Mouse (Mus musculus): ENCODE measurements at regions not wholly inside any gene's neighbourhood (a gene's known extent, or its start where the extent isn't known, plus 50 kb on each side); places are given as distances from the start of the nearest gene placed in this dataset.

DNA sequence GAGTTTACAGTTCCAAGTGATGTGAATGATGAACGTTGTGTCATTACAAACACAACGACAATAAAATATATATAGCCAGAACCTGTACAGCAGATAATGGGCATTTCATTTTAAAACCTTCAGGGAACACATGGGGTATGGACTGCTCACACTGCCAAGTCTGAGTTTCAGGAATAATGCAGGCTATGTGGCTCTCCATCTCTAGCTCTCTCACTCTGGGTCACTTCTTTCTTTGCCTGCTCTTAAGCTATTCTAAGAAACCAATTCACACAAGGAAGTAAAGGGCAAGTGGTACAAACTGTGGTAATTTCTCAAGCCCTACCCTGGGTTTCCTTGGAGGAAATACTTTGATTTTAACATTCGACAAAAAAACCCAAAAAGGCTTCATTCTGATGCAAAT is 192.5 kb downstream of the Efnb2 start:
- Histone ChIP-seq H3K27ac (no peak overlapping the region), H3K4me3 (no peak overlapping the region)
- DNase-seq = no peak
- intact Hi-C loops (cut with DNase I) = no loop called here
- no peak for TF ChIP-seq CTCF (IDR thresholded peaks at IDR 0.05)

GRCm38 (mm10) chr8:8466526-8467244 is 194.4 kb downstream of the Efnb2 start:
- Histone ChIP-seq H3K27ac (no peak overlapping the region), H3K4me3 (no peak overlapping the region)
- intact Hi-C loops (cut with DNase I) = no loop called here
- no peak for DNase-seq
- TF ChIP-seq CTCF (IDR thresholded peaks at IDR 0.05) = no peak

- DNase-seq = no peak
- Histone ChIP-seq H3K27ac (no peak overlapping the region), H3K4me3 (no peak overlapping the region)
- intact Hi-C loops (cut with DNase I) = no loop called here
- no peak for TF ChIP-seq CTCF (IDR thresholded peaks at IDR 0.05)
Measured at GRCm38 (mm10) chr8:8462455-8462854, 198.6 kb downstream of the Efnb2 start.

DNA sequence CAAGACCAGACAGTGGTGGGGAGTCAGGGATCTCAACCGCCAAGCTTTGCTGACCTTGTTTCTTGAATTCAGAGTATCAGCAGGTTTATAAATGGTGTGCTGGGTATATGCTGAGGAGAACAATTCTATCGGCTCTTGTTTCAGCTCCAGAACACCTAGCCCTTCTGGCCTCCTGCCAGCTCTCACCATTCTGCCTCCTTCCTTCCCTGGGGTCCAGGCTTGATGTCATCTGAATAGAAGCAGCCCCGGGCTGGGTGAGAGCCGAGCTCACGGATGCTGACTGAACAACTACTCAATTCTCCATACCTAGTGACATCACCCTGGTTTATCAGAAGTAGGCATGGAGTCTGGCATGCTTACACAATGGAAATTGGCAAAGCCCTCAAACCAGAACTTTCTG is 203.5 kb downstream of the Efnb2 start:
- TF ChIP-seq CTCF (IDR thresholded peaks at IDR 0.05) = no peak
- Histone ChIP-seq H3K27ac (no peak overlapping the region), H3K4me3 (no peak overlapping the region)
- DNase-seq = no peak
- intact Hi-C loops (cut with DNase I) = no loop called here

DNA sequence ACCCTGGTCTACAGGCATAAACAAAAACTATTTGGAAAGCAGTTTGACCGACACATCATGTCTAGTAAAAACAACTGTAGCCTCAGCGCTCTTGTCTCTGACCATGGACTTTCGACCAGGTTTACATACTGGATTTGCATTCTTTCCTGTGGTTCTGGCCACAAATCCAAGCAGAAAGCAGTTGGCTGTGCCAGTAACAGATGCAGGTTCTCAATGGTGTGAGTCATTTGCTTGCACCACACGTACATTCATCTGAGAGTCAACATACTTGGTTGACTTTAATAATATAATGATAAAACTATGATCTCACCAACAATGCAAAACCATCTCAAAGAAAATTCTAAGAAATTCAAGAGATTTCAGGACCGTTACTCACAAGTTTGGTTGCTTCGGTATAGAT is 207.1 kb downstream of the Efnb2 start:
- TF ChIP-seq CTCF (IDR thresholded peaks at IDR 0.05) = no peak
- H3K27ac ChIP-seq = no peak overlapping the region
- H3K4me3 ChIP-seq = no peak overlapping the region
- intact Hi-C loops (cut with DNase I) = no loop called here
- no peak for DNase-seq

DNA sequence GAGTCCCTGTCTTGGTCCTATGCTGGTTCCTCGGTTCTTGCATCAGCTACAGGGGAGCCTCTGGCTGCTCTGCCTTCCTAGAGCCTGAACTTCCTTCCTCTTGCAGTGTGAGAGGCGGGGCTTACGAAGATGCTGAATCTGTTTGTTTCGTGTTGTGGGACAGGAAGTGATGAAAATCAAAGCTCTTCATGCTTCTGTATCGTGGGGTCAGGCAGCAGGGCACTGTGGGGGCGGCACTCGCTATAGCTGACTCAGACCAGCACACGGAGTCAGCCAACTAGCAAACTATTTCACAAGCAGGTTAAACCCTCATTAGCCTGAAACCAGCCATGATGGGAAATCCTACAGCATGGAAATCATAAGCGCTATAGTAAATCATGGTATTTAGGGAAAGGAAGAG is 208.8 kb downstream of the Efnb2 start:
- no peak overlapping the region for H3K4me3 ChIP-seq
- peak; percentile 16 for DNase-seq
- no peak for TF ChIP-seq CTCF (IDR thresholded peaks at IDR 0.05)
- intact Hi-C loops (cut with DNase I) = no loop called here
- H3K27ac ChIP-seq = no peak overlapping the region

DNA sequence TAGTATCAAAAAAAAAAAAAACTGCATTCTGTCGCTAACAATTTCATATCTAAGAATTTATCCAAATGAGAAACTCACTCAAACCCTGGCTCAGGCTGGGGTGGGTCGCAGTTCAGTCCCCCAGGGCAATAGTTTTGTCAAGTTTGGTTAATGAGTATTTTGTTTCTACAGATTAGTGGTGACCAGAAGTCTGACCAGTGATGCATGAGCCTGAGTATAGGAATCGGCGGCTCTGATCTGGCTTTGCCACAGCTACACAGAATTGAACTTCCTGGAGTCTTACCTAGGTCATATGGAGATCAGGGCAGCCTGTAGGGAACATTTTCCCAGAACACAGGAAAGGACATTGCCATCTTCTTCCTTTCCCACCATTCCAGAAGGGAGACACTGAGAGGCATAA is 212.1 kb downstream of the Efnb2 start:
- intact Hi-C loops (cut with DNase I) = no loop called here
- no peak for TF ChIP-seq CTCF (IDR thresholded peaks at IDR 0.05)
- no peak overlapping the region for H3K27ac ChIP-seq
- DNase-seq = no peak
- no peak overlapping the region for H3K4me3 ChIP-seq

GRCm38 (mm10) chr8:8441568-8441967 is 219.5 kb downstream of the Efnb2 start:
- H3K4me3 ChIP-seq = no peak overlapping the region
- DNase-seq = no peak
- no peak overlapping the region for H3K27ac ChIP-seq
- intact Hi-C loops (cut with DNase I) = no loop called here
- no peak for TF ChIP-seq CTCF (IDR thresholded peaks at IDR 0.05)

DNA sequence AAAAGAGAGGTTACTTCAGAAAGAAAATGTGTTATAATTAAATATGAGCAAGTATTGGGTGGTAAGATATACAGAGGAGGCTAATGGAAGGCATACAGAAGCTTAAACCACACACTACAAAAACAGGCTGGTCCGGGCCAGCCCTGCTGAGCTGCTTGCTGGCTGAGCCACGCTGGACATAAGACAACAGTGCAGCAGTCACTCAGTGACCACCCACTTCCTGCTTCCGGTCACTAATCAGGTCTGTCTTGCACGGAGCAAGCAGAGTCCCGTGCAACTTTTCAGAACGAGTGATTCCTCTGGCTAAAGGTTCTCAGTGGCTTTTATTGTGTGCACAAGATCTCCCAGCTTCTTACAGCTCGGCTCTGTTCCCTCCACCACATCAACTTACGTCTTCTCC is 220.1 kb downstream of the Efnb2 start:
- TF ChIP-seq CTCF (IDR thresholded peaks at IDR 0.05) = no peak
- intact Hi-C loops (cut with DNase I) = no loop called here
- DNase-seq = peak; percentile 21
- Histone ChIP-seq H3K4me3 (no peak overlapping the region), H3K27ac (no peak overlapping the region)

DNA sequence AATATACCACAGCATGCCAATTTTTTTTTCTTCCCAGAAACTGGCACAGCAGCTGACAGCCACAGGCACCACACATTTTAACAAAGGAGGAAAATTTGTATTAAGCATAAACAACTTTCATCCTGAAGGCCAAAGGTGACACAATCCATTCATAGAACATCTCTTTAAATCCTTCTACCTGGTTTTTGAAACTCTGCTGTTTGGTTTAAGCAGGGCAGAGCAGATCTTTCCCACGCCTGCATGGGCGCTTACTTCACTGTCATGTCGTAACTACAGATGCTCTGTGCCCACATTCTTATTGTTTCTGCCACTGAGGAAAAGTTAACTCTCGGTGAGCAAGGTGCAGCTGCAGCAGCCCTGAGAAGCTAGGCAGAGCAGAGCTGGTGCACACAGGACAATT is 234.8 kb downstream of the Efnb2 start:
- TF ChIP-seq CTCF (IDR thresholded peaks at IDR 0.05) = no peak

DNA sequence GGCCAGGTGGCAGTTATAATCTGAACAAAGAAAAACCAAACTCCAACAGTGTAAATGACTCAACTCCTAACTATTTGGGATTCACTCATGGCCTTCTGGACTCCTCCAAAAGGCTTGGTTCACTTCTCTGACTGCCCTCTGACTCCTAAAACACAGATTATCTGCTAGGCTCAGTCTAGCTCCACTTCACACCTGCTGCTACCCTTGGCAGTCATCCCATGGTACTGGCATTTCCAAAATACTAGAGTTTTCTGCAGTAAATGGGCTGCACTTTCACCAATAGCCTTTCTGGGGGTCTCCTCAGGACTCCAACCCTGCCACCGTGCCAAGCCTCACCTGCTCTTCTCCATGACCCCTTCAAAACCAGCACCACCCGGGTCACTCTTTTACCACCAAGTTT is 237.6 kb downstream of the Efnb2 start:
- no peak overlapping the region for H3K4me3 ChIP-seq
- intact Hi-C loops (cut with DNase I) = no loop called here
- no peak overlapping the region for H3K27ac ChIP-seq
- DNase-seq = no peak
- no peak for TF ChIP-seq CTCF (IDR thresholded peaks at IDR 0.05)

More for the DNA sequence above, 234.8 kb downstream of the Efnb2 start:
- no peak for DNase-seq
- intact Hi-C loops (cut with DNase I) = no loop called here
- H3K27ac ChIP-seq = no peak overlapping the region
- H3K4me3 ChIP-seq = no peak overlapping the region

DNA sequence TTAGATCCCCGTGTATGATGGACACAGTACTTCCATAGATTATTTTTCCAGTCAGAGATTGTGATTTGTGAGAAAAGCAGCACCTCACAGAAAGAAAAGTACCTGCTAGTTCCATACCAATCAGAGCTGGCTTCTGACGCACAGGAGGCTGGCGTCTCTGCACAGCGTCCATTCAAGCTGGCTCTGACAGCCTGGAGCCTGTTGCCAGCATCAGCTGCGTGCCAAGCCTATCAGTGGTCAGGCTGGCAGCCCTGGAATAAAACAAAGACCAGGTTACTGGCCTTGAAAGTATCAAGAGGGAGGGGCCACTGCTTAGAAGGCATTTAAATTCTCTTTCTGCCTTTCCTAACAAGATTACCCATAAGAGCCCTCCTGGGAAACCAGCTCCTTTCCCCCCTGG is 239.3 kb downstream of the Efnb2 start:
- Histone ChIP-seq H3K27ac (no peak overlapping the region), H3K4me3 (no peak overlapping the region)
- TF ChIP-seq CTCF (IDR thresholded peaks at IDR 0.05) = no peak
- intact Hi-C loops (cut with DNase I) = no loop called here
- no peak for DNase-seq

DNA sequence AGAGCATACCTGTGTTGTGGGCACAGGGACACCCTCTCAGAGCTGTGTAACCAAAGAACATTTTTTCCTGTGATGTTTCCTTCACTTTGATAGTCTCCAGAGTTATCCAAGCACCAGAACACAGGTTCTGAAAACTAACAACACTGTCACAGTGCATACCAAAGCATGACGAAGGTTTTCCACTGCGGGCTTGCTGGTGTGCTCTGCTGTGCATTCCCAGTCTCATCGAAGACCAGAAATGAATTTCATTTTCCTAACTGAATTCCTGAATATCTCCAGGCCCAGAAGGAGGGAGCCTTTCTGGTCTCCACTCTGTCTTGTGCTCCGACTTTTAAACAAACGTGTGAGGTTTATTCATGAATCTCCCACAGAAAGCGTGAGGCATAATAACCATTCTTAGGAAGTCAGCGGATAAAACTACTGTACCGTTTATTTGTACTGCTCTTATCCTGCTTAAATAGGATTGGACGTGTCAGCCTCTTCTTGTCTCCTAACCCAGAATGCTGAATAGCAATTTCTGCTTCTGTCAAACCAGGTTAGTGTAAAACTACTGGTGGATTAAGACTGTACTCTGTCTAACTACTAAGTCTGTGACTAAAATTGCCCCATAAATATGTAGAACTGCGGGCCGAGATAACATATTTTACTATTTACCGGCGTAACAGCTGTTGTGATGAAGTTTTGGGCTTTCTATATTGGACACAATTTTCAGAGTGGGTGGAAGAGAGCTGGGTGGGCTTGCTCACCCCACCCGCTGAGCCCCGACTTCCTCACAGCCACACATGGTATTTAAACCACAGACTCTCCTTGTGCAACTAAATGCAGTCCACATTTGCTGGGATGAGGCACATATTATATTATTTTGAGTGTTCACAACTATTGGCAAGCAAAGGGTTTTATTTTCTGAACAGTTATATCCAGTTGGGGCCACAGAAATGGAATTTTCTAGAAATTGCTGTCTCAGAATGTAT is 241.4 kb downstream of the Efnb2 start:
- no peak overlapping the region for H3K4me3 ChIP-seq
- intact Hi-C loops (cut with DNase I) = no loop called here
- H3K27ac ChIP-seq = no peak overlapping the region
- TF ChIP-seq CTCF (IDR thresholded peaks at IDR 0.05) = no peak
- no peak for DNase-seq

Measured in gastrocnemius, adult 2 months (tissue).